Mouse (Mus musculus) kidney, adult 9 months (tissue): ENCODE results near the gene Lamtor3.
A peak's percentile ranks its signal among the peaks of the same experiment; 100 is the strongest.
"Not testable (repeated sequence)": the region's sequence is repeated elsewhere in the genome, so short reads cannot be mapped to it uniquely, and the experiment has no call there.

ENCODE experiments used
- DNase-seq: peaks from one replicate; pipeline ENCODE4 v3.0.0; 2022

Gene Lamtor3

GRCm38 (mm10) chr3:137964014-137964413 lies 45.7 kb downstream of the Lamtor3 start:
- not testable (repeated sequence) for DNase-seq

DNA sequence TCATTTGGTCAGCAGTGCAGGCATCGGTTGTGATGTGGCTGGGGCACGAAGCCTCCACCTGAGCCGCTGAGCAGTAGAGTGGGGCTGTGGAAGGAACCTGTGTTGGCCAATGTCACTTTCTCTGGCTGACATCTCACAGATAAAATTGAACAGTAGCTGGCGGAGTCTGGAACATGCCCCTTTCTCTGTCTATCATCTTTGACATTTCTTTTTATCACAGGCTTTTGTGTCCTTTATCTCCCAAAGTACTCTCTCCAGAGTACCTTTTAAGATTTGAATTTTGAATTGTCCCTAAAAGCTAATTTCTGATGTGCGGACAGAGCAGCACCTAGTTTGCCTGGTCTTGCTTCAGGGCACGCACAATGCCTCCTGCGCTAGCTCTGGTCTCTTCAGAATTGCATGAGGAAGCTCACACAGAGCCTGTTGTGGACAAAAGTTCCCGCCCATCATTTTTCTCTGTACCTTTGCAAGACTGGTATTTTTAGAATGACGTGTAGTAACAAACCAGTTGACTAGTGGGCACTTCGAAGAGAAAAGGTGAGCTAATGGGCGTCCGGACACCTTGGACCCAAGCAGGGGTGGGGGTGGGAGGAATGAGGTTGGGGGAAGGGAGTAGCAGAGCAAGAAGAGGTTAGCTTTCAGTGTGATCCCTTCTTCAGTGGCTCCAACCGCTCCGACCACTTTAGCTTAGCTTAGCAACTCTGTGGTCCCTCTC lies 50.0 kb downstream of the Lamtor3 start:
- no peak for DNase-seq

- DNase-seq, result peak; percentile 26
Measured at GRCm38 (mm10) chr3:137968820-137969486, 50.6 kb downstream of the Lamtor3 start.

DNA sequence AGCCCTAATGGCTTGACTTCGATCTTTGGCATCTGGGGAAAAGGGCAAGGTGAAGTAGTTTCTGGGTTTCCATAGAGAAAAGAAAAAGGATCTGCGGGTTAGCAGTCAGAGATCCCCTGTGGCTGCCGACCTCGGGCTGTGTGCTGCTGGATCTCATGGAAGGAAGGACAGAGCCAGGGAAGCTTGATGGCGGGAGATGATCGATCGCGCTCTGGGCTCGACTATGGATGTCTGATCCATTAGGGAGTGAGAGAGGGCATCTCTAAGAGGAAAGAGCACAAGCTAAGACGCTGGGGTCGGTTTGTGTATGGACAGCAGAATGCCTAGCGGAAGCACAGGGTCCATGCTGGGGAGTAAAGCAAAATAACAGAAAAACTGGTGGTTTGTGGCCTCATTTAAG lies 51.6 kb downstream of the Lamtor3 start:
- DNase-seq, result no peak

GRCm38 (mm10) chr3:137972224-137972623 lies 53.9 kb downstream of the Lamtor3 start:
- no peak for DNase-seq

GRCm38 (mm10) chr3:137972989-137973388 lies 54.7 kb downstream of the Lamtor3 start:
- DNase-seq, result no peak

- DNase-seq, result no peak
Measured at GRCm38 (mm10) chr3:137974306-137974705, 56.0 kb downstream of the Lamtor3 start.

DNA sequence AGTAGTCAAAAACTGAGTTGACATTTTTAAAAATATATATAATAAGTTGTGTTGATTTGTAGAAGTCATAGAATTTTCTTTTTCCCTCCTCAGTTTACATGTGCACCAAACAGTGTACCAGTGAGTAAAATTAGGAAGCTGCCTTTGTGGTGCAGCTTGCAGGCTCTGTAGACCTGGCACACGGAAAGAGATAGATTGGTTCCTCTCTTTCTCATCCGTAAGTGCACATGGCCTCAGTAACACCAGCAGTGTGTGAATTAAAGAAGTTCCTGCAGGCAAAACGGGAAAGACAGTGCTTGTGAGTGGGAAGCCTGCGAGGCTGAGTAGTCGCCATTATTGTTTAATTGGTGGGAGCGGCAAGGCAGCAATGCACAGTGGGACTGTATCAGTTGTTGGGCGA lies 57.1 kb downstream of the Lamtor3 start:
- DNase-seq, result no peak

- DNase-seq, result no peak
Measured at GRCm38 (mm10) chr3:137975856-137976423, 57.6 kb downstream of the Lamtor3 start.

DNA sequence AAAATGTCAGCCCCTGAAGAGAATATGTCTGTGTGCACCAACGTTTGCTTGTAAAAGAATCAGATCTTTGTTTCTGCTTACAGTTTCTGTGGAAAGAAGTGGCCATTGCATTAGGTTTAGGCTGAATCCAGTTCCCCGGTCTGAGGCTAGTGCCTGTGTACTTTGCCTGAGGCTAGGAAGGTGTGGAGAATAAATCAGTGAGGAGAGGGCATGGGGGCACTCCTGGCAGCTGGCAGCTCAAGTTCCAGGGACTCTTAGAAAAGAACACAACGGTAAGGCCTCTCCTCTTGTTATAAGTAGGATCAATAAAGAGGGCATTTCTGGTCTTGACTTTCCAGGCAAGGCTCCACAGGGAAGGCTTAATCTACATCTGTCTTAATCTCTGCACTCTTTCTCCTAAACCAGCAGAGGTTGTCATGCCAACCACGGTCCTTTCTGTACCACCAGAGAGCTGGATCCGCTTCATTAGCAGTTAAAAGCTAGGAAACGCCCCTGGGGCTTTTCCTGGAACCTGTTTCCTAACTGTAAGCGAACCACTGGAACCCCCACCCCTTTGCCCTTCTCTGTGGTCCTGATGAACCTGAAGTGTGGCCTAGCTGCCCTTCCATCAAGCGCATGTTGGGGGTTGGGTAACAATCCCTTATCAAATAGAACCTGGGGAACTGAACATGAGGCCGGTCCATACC lies 58.8 kb downstream of the Lamtor3 start:
- DNase-seq, result no peak

DNA sequence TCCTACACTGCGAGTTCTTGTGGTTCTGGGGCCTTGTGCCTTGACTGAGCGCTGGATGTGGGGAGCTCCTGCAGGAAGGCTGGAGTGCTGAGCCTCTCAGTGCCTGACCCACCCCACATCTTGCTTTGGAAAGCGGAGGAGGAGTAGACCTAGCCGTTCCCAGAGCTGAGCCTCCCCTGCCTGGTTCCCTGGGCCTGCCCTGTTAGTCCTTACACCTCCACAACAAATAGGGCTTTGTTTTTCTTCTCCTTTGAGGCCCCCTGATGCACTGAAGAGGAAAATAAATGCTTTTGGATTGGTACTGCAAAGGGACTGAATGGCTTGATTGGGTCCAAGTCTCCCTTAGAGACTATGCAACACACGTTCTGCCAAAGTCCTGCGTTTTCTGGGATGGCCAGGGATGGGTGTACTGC lies 59.3 kb downstream of the Lamtor3 start:
- no peak for DNase-seq

GRCm38 (mm10) chr3:137978233-137978632 lies 59.9 kb downstream of the Lamtor3 start:
- DNase-seq, result no peak
